Mouse (Mus musculus): ENCODE data around the gene Kcns3. TPM values are rescaled to one million over a fixed set of nuclear protein-coding genes. Genes with fewer than 3 reads are reported as not detected.

Gene Kcns3
- total and polyA plus RNA-seq, 3 experiments = not detected

DNA sequence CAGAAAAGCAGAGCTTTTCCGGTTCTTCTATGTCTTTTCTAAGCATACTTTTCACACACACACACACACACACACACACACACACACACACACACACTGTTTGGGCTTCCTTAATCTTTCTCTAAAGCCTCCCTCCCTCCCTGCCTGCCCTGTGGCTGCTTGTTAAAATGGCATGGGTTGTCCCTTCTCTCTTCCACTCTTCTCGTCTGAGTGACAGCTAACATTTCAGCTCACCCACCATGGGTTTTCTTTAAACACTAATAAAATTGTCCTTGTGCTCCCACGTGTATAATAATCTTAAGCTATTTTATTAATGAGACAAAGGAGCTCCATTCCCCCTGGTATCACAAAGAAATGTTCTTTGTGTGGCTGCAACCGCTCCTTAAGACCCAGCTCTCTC lies 47.2 kb upstream of the Kcns3 start:
- no peak overlapping the region for H3K4me2 ChIP-seq (ENCODE audit: insufficient read depth, low read depth, poor library complexity, severe bottlenecking)
- dilution Hi-C loops (cut with MboI; ENCODE audit: extremely low pct_ligation_motif_present, extremely low pct_unique_long_range_greater_than_20kb, low sequenced_read_pairs) (no loop called here), in situ Hi-C loops (cut with MboI; ENCODE audit: low pct_ligation_motif_present, low pct_unique_long_range_greater_than_20kb, low sequenced_read_pairs) (loop anchor here (25.0 kb wide), 1 partner anchor 939 kb away; no protein-coding TSS in a partner anchor)
- DNase-seq (ENCODE audit: extremely low read depth) = no peak
- no peaks in the 10 kb centered on the region for H3K79me2 ChIP-seq (replicated peaks; ENCODE audit: control insufficient read depth, extremely low read depth, insufficient read depth, poor library complexity, severe bottlenecking)
- H3K36me3 ChIP-seq (replicated peaks in 1 of 2; ENCODE audit: control insufficient read depth in 1 of 2, insufficient read depth in 1 of 2, low read length in 1 of 2) = no peaks in the 10 kb centered on the region
- H3K27me3 ChIP-seq (replicated peaks) = no peaks in the 10 kb centered on the region
- H3K4me1 ChIP-seq (ENCODE audit: control insufficient read depth in 1 of 2, insufficient read depth in 2 of 2) = peaks cover 0 to 17% of the 10 kb centered on the region in 2 experiments; a peak in 2 of 4 replicates
- H3K27ac ChIP-seq (ENCODE audit: insufficient read depth, low read depth) = no peak overlapping the region
- no peak overlapping the region for H3K9ac ChIP-seq (ENCODE audit: insufficient read depth, low read depth)
- TF ChIP-seq EP300 (IDR thresholded peaks at IDR 0.05; ENCODE audit: low read length) = no peak
- TF ChIP-seq UBTF (IDR thresholded peaks at IDR 0.05; ENCODE audit: low read depth, low read length) = no peak
- no peak overlapping the region for H3K4me3 ChIP-seq (replicated peaks in 1 of 3; ENCODE audit: low read depth in 2 of 3, low read length in 2 of 3, poor library complexity in 1 of 3)
- no peaks in the 10 kb centered on the region for H3K9me3 ChIP-seq (replicated peaks; ENCODE audit: low read length)

DNA sequence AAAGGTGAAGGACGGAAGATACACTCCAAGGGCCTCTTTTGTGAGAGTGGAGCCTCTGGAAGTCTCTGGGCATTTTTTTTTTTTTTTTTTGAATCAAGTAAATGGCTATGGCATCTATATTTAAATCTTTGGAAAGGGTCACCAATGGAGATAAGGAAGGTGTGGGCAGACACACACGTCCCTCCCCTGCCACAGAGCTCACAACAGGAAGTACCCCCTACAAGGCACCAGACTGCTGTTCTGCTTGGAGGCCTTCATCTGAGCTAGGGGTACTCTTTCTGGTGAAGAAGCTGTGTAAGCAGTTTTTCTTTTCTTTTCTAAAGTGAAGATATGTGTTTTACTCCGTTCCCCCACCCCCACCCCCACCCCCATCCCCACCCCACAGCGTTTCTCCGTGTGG lies 46.0 kb upstream of the Kcns3 start:
- no peaks in the 10 kb centered on the region for H3K27me3 ChIP-seq (replicated peaks)
- no peak for DNase-seq (ENCODE audit: extremely low read depth)
- no peak overlapping the region for H3K27ac ChIP-seq (ENCODE audit: insufficient read depth, low read depth)
- no peak overlapping the region for H3K4me3 ChIP-seq (replicated peaks in 1 of 3; ENCODE audit: low read depth in 2 of 3, low read length in 2 of 3, poor library complexity in 1 of 3)
- dilution Hi-C loops (cut with MboI; ENCODE audit: extremely low pct_ligation_motif_present, extremely low pct_unique_long_range_greater_than_20kb, low sequenced_read_pairs) (no loop called here), in situ Hi-C loops (cut with MboI; ENCODE audit: low pct_ligation_motif_present, low pct_unique_long_range_greater_than_20kb, low sequenced_read_pairs) (loop anchor here (25.0 kb wide), 1 partner anchor 940 kb away; no protein-coding TSS in a partner anchor)
- no peaks in the 10 kb centered on the region for H3K36me3 ChIP-seq (replicated peaks in 1 of 2; ENCODE audit: control insufficient read depth in 1 of 2, insufficient read depth in 1 of 2, low read length in 1 of 2)
- H3K9ac ChIP-seq (ENCODE audit: insufficient read depth, low read depth) = no peak overlapping the region
- no peak for TF ChIP-seq CHD2 (IDR thresholded peaks at IDR 0.05; ENCODE audit: low read length)
- no peak for TF ChIP-seq POLR2A (IDR thresholded peaks at IDR 0.05; ENCODE audit: low read depth, low read length)
- TF ChIP-seq NRF1 (IDR thresholded peaks at IDR 0.05; ENCODE audit: low read depth, low read length) = no peak
- no peak for TF ChIP-seq RAD21 (IDR thresholded peaks at IDR 0.05; ENCODE audit: low read depth, low read length)
- TF ChIP-seq ELF1 (IDR thresholded peaks at IDR 0.05; ENCODE audit: low read depth, low read length) = no peak
- no peak for TF ChIP-seq HCFC1 (IDR thresholded peaks at IDR 0.05; ENCODE audit: low read depth, low read length)
- no peak for TF ChIP-seq JUND (conservative IDR thresholded peaks at IDR 0.05; ENCODE audit: low read depth, low read length)
- TF ChIP-seq CHD1 (IDR thresholded peaks at IDR 0.05; ENCODE audit: low read depth, low read length) = no peak
- H3K79me2 ChIP-seq (replicated peaks; ENCODE audit: control insufficient read depth, extremely low read depth, insufficient read depth, poor library complexity, severe bottlenecking) = no peaks in the 10 kb centered on the region
- peaks cover 0 to 17% of the 10 kb centered on the region in 2 experiments; a peak in 2 of 4 replicates for H3K4me1 ChIP-seq (ENCODE audit: control insufficient read depth in 1 of 2, insufficient read depth in 2 of 2)
- peak overlapping the region; percentile 73; the same call in 1 of the 2 replicates for H3K4me2 ChIP-seq (ENCODE audit: insufficient read depth, low read depth, poor library complexity, severe bottlenecking)
- H3K9me3 ChIP-seq (replicated peaks; ENCODE audit: low read length) = no peaks in the 10 kb centered on the region

DNA sequence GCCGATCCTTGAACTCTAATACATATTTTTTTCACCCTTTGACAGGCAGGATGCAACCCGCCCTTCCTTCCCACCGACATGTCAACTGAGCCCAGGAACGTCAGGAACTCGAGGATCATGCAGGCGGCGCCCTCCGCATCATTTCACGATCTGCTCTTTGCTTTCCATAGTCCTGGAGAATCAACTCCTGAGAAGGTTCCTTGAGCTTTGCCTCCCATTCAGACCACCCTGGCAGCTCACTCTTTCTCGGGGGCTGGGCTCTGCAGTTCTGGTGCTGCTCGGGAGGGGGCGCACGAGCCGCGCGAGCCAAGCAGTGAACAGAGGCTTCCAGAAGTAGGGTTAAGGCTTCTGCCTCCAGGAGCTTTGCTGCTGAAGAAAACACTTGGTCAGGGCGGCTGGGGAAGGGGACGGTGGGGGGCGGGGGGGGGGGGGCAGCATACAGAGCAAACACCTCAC lies 45.3 kb upstream of the Kcns3 start:
- no peak overlapping the region for H3K9ac ChIP-seq (ENCODE audit: insufficient read depth, low read depth)
- in situ Hi-C loops (cut with MboI; ENCODE audit: low pct_ligation_motif_present, low pct_unique_long_range_greater_than_20kb, low sequenced_read_pairs) (loop anchor here (25.0 kb wide), 1 partner anchor 941 kb away; no protein-coding TSS in a partner anchor), dilution Hi-C loops (cut with MboI; ENCODE audit: extremely low pct_ligation_motif_present, extremely low pct_unique_long_range_greater_than_20kb, low sequenced_read_pairs) (no loop called here)
- H3K4me3 ChIP-seq (replicated peaks in 1 of 3; ENCODE audit: low read depth in 2 of 3, low read length in 2 of 3, poor library complexity in 1 of 3) = no peak overlapping the region
- H3K9me3 ChIP-seq (replicated peaks; ENCODE audit: low read length) = no peaks in the 10 kb centered on the region
- H3K27me3 ChIP-seq (replicated peaks) = no peaks in the 10 kb centered on the region
- peak; percentile 41 to 87; a peak in 3 of 4 replicates for TF ChIP-seq CTCF (conservative IDR thresholded peaks at IDR 0.05 in 1 of 2, IDR thresholded peaks at IDR 0.05 in 1 of 2; ENCODE audit: low read depth in 2 of 2, low read length in 2 of 2)
- peak; percentile 82 for TF ChIP-seq SMC3 (IDR thresholded peaks at IDR 0.05; ENCODE audit: low read depth, low read length)
- TF ChIP-seq IRF4 (IDR thresholded peaks at IDR 0.05; ENCODE audit: low read depth, low read length) = peak; percentile 15; the same call in 1 of the 2 replicates
- no peak for TF ChIP-seq NELFE (IDR thresholded peaks at IDR 0.05; ENCODE audit: low read depth, low read length)
- TF ChIP-seq MEF2A (IDR thresholded peaks at IDR 0.05; ENCODE audit: borderline replicate concordance, low read depth, low read length) = no peak
- TF ChIP-seq ETS1 (conservative IDR thresholded peaks at IDR 0.05; ENCODE audit: low read depth, low read length) = no peak
- TF ChIP-seq RCOR1 (conservative IDR thresholded peaks at IDR 0.05; ENCODE audit: low read depth, low read length) = no peak
- peak; percentile 24; the same call in 1 of the 2 replicates for TF ChIP-seq ZC3H11A (IDR thresholded peaks at IDR 0.05; ENCODE audit: low read depth, low read length)
- no peak for TF ChIP-seq E2F4 (IDR thresholded peaks at IDR 0.05; ENCODE audit: insufficient replicate concordance, low read depth, low read length)
- no peak for TF ChIP-seq EP300 (IDR thresholded peaks at IDR 0.05; ENCODE audit: low read length)
- TF ChIP-seq RAD21 (IDR thresholded peaks at IDR 0.05; ENCODE audit: low read depth, low read length) = peak; percentile 86
- no peak for TF ChIP-seq HCFC1 (IDR thresholded peaks at IDR 0.05; ENCODE audit: low read depth, low read length)
- peak overlapping the region; percentile 73 for H3K4me2 ChIP-seq (ENCODE audit: insufficient read depth, low read depth, poor library complexity, severe bottlenecking)
- H3K4me1 ChIP-seq (ENCODE audit: control insufficient read depth in 1 of 2, insufficient read depth in 2 of 2) = peaks cover 0 to 17% of the 10 kb centered on the region in 2 experiments; a peak in 2 of 4 replicates
- no peaks in the 10 kb centered on the region for H3K36me3 ChIP-seq (replicated peaks in 1 of 2; ENCODE audit: control insufficient read depth in 1 of 2, insufficient read depth in 1 of 2, low read length in 1 of 2)
- H3K27ac ChIP-seq (ENCODE audit: insufficient read depth, low read depth) = no peak overlapping the region
- no peaks in the 10 kb centered on the region for H3K79me2 ChIP-seq (replicated peaks; ENCODE audit: control insufficient read depth, extremely low read depth, insufficient read depth, poor library complexity, severe bottlenecking)
- DNase-seq (ENCODE audit: extremely low read depth) = peak; percentile 53
